Mouse (Mus musculus) fibroblast of lung, adult 2 months (primary cell): ENCODE measurements around the gene Mylip.
A peak's percentile ranks its signal among the peaks of the same experiment; 100 is the strongest.

Source experiments
- DNase-seq: peaks from one replicate; pipeline ENCODE4 v3.0.0-alpha.2; 2011; ENCODE audit warnings: low read depth

Gene Mylip

DNA sequence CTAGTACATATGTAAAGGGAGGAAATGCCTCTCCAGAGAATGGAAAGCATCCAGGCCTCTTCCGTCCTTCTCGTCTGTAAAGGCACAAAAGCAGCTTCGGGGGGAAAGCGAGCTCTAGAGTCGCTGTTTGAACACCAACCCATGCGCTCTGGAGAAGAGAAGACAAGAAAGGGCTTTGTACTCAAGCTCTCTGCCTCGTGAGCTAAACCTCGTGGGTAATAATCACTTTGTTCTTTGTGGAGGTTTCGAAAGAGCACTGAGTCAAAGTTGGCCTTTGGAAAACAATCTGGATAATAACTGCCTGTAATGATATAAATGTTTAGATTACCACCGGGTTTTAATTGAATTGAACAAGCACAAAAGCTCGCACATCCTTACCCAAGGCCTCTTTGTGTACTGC is 39.7 kb downstream of the Mylip start:
- DNase-seq: peak; percentile 40

DNA sequence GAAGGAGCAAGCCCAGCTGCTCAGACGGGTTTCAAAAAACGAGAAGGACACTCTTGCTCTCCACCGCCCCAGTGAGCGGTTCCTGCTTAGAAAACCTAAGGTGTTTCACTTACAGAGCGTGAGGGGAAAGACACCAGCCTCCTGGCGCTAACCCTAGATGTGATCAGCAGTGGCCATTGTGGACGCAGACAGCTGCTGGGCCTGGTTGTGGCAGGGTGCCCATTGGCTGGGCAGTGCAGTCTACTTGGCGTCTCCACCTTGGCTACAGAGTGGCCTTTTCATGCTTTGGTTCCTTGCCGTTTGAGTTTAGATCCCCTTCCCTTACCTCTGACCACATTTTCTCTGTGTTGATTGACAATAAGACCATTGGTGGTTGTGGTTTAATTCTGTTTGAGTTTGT is 47.6 kb downstream of the Mylip start:
- DNase-seq: no peak

DNA sequence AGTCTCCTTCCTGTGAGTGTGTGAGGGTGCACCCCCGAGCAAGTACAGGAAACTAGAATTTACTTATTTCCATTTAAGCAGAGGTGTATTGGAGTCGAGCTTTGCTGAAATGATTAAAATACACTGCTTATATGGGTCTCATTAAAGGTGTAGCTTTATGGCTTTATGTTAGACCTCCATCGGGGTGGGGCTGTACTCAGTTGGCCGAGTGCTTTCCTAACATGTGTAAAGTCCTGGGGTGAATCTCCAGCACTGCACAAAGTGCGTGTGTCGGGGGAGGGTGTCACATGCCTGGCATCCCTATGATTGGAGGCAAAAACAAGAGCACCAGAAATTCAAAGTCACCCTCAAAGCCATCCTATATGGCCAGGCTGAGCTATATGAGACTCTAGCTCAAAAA is 49.3 kb downstream of the Mylip start:
- DNase-seq: no peak

DNA sequence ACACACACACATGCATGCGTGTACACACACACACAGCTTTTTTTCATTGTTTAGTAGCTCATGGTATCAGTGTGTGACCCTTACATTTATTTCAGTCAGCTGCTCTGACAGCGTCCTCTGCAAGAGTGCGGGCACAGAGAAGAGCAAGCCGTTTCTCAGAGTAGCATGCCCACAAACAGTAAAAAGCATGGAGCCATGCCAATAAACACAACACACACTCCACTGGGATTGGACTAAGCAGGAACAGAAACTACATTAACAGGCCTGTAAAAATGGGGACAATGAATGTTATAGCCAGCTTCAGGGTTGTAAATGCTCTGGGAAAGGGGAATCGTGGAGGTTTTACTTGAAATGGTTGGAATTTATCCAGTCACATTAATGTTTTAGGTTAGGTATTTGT is 50.7 kb downstream of the Mylip start:
- no peak for DNase-seq

DNA sequence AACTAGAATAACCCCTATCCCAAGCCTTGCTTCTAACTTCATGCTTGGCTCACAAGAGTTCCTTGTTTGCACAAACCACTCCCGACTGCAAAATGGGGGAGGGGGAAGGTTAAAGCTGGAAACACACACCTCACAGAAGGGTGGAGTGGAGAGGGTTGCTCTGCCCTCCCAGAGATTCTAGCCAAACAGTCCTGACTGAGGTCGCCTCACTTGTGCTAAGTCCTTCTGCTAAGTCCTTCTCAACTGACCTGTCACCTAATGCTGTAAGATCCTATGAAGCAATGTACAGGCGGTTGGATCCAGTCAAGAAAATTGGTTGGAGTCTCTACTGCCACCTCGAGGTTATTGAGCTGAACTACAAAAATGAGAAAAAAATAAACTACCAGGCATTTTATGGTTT is 52.9 kb downstream of the Mylip start:
- DNase-seq: peak; percentile 27

DNA sequence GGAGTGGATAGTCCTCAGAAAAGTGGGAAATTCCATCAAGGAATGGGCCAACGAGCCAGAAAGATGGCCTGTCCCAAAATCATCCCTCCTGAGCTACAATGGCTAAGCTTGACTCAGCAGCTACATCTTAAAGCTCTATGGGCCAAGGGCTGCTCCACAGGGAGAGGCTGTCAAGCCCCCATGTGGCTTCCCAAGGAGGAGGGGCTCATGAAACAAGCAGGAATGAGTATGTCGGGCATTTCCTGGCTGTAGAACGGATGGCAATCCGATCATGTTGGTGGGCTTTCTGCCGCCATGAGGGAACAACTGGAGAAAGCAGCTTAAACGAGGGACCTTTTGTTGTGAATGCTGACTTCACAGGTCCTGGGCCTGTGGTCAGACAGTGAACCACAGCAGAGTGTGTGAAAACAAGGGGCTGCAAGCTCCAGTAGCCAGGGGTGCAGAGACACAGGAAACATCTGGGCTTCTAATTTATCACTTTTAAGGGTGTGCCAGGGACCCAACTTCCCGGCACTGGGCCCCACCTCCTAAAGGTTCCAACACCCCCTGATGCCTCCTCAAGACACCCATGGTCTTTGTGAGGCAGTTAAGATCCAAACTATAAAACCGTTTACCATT is 53.5 kb downstream of the Mylip start:
- DNase-seq: no peak

DNA sequence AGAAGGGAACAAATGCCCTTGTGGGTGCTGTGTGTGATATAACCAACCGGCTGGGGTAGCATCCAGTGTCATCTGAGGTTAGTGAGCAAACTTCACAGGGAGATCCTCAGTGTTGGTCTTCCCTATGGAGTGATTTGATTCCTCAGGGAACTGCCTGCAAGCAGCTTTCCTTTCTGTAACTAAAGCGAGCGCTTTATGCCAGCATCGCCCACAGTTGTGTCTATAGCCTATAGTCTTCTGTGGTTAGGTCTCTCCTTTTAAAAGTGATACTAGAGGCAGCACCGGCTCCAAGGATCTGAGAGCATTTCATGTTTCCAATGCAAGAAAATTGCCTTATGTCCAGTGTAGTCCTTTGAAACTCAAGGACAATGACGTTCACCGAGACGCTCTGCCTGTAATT is 54.7 kb downstream of the Mylip start:
- DNase-seq: no peak

DNA sequence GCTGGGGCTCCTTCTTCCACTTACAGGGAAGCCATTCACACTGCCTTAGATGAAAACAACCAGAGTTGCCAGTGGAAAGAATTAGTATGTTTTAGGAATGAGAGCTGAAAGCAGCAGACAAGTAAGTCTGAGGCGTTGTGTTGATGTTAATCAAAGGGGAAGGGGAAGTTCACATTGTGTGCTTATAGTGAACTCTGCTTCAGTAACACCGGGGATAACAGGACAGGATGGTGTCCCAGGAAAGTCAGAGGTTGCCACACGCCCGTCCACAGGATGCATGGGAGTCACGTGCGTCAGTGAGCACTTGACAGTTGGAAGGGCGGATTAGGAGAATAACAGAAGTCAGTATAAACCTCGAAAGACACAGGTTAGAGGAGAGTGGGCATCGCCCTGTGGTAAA is 55.1 kb downstream of the Mylip start:
- DNase-seq: no peak

DNA sequence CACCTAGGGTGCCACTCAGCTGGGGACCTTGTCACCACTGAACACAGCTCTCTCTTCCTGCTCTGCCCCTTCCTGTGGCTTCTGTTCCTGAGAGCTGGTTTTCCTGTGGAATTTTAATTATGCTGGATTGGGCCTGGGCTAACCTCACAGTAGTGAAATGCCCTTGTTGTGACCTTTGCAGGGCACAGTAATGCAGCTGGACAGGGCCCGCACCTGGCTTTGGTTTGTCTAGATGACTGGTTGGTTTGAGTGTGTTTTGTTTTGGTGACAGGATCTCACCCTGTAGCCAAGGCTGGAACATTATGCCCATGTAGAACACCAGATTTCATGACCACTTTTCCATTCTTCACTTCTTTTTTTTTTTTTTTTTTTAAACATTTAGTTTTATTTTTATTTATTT is 57.1 kb downstream of the Mylip start:
- no peak for DNase-seq

DNA sequence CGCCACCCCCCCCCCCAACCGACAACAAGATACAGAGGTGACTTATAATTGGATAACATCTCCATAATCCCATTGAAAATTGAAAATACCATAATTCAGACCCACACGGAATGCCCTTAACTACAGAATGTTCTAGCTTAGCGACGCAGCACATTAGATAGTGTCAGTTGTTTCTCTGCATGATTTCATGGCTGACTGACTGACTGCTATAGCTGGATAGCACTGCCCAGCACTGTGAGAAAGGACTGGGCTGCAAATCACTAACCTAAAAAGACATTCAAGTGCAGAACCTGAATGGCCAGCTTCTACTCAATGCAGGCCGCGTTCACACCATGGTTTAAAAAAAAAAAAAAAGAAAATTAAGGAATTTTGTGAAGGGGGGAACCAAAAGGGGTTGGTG is 62.9 kb downstream of the Mylip start:
- no peak for DNase-seq

DNA sequence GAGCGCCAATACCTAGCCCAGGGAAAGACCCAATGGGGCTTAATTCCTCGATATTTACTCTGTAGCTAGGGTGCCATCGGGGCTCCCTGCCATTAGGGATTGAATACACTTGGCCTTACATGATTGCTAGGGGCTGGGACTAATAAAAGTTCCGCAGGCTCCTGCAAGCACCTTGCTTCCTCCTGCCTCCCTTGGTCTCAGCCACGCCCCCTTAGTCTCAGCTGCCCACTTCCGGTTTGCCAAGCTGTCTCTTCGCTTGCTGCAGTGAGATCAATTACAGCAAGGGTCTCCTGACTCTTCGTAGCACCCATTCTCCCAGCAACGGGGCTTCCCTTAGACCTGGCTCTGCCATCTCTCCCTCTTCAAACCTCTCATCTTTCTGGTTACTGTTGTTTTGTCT is 63.5 kb downstream of the Mylip start:
- no peak for DNase-seq

DNA sequence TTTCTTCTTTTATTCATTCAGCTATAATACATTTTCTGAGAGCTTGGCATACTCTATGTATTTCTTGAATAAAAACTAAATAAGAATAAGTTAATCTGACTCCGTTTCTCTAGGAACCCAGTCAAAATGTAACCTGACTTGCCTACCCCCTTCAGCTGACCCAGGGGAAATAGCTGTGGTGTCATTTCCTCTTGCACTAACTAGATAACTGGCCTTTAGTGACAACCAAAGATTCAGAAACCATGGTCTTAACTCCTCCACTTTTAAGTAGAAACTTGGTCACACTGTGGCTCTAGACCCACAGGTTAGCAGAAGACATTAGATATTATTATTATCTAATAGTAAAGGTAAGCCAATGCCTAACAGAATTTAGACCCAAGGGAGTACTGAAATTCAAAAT is 64.5 kb downstream of the Mylip start:
- no peak for DNase-seq

DNA sequence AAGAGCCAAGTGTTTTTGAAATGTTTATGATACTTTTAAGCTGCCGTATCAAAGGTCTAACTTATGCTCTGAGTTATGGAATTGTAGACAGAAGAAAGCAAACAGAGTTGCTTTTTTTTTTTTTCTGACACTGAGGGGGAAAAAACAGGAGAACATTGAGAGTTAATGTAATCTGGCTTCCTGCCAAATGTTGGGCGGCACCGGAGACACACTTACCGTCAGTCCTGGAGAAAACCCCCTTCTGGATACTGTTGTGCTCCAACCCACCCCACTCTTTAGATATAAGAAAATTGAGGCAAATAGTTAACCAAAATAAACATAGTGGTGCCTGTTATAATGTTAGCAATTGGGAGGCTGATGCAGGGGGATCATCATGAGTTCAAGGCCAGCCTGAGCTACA is 65.1 kb downstream of the Mylip start:
- no peak for DNase-seq

DNA sequence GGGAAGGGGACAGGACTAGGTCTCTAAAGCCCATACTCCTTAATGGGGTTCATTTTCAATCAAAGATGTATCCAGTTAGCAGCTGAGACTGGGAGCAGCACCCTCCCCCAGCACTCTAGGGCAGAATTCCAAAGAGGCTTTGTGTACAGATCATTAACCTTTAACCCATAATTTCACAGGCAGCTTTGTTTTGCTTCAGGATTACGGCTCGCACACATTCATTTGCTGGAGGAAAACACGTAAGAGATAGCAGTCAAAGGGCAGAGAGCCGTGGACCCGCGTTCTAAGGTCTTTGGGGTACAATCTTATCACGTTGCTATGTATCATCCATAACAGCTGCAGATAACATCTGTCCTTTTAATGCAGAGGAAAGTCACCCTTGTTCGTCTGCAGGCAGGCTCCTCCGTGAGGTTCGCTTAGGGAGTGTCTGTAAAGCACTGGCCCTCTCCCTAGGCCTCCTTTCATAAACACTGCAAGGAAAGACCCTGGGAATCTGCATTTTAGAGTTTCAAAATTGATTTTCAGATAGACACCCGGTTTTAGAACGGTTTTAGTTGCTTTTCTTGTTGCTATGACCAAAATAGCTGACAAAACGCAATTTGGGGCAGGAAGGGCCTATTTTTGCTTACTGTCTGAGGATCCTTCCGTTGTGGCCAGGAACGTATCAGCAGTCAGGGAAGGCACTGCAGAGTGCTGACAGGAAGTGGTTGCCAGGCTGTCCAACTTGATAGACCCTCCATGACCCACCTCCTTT is 65.7 kb downstream of the Mylip start:
- no peak for DNase-seq

DNA sequence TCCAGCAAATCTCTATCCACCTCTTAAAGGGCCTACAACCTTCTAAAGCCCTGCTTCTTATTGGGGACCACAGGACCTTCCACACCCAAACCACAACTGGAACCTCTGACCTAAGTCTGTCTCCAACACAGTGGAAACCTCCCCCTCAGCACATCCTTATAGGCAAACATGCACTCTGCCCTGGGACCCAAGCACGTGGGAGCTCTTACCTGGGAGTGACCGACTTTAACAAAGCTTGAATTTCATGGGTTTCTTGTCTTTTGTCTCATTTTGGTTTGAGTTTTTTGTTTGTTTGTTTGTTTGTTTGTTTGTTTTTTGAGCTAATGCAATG is 66.3 kb downstream of the Mylip start:
- no peak for DNase-seq

DNA sequence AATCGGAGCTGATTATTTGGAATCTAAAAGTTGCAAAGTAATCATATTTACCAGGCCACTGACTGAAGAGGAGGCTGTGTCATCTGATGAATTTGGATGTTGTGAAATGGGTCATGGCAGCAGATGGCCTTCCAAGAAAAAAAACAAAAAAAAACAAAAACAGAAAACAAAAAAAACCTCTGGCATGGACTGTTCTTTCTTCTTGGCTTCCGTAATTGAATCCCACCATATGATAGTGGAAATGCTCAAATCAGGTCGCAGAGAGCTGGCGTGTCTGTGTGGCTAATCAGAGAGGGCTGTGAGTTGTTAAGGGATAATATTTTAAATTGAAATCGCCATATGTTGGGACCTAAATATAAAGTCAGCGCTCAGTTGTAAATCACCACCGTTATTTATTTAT is 67.9 kb downstream of the Mylip start:
- no peak for DNase-seq

DNA sequence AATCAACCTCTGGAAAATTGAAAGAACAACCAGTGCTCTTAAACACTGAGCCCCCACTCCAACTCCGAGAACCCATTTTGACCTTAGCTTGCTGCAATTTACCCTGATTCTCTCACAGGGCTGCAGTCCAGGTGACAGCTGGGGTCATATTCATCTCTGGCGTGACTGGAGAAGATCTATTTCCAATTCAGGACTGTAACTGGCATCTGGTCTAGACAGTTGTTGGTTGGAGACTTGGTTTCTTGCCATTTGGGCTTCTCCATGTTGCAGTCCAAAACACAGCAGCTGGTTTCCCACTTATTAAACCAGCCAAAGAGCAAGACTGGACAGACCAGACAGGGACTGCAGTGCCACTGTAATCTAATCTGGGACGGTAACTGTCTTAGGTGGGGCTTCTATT is 70.6 kb downstream of the Mylip start:
- DNase-seq: no peak

DNA sequence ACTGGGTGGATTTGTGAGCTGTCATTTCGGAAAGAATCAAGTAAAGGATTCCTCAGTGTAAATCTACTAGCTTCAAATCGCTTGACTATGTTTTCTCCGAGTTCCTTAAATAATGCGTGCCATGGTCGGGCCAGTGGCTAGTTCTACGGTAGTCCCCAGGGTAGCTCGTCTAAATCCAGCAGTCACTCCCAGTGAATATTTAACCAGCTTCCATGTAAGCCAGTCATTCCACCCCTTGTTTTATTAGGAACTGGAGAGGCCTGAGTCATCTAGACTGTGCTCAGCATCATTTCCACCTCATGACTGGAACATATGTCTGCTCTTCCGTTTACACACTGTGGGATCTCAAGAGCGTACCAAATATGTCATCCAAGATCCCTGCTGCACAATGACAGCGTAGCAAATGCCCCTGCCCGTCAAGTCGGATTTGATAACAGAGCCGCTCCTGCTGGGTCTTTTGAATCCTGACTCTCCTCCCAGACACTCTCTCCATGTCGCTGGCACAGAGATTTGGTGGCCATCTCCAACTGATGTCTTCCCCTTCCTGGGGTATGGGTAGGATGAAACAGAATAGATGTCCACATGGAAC is 71.9 kb downstream of the Mylip start:
- no peak for DNase-seq
